ENCODE assay signal across 22 mouse cellular contexts in the genomic region with DNA sequence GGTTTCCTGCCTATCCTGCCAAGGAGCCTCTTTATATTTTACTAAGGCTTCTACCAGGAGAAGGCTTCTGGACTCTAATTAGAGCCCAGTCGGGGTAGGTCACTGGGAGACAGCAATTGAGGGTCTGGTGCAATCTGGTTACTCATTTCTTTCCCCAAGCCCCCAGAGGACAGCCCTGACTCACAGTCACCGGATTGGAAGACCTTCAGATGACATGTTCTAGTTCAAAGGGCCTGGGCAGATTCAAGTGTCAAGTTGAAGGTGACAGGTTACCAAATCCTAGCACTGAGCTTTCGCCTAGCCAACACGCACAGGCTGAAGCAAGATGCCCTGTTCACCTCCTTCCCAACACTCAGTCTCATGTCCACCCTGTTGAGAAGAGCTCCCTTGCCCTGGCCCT.
DNase-seq lines count a peak whose midpoint lies in the region; ATAC-seq and TF ChIP-seq lines count a peak whose summit lies in the region.
"Had no signal": no experiment of that assay in that cellular context is flagged by ENCODE, and none has a peak within 500 bp of the region (broad histone marks: within the 10 kb centered on the region; RNA-seq: fewer than 3 reads in every experiment).

No protein-coding gene starts in this region.

- H3K9ac ChIP-seq in lung, embryonic 15.5 days: no peak overlapping the region
- no peak overlapping the region for H3K9ac ChIP-seq in hindbrain, embryonic 16.5 days (ENCODE audit: low read depth, low read length)
- H3K9ac ChIP-seq: forebrain, embryonic 13.5 days; forebrain, postnatal 0 days; hindbrain, embryonic 14.5 days had no signal

- ATAC-seq in lung, embryonic 15.5 days (ENCODE audit: borderline replicate concordance, extremely low read depth, low FRiP score, low TSS enrichment): no peak
- ATAC-seq in hindbrain, embryonic 16.5 days: no peak
- ATAC-seq: CD4-positive, CD25-positive, alpha-beta regulatory T cell, adult 4 months; forebrain, embryonic 13.5 days; forebrain, postnatal 0 days; intestine, embryonic 16.5 days had no signal

- H3K4me1 ChIP-seq in lung, embryonic 15.5 days: peaks cover 40% of the 10 kb centered on the region
- H3K4me1 ChIP-seq in hindbrain, embryonic 16.5 days (ENCODE audit: control insufficient read depth, insufficient read depth, low read depth, low read length): peaks cover 11% of the 10 kb centered on the region

- H3K27me3 ChIP-seq in lung, embryonic 15.5 days: no peaks in the 10 kb centered on the region
- H3K27me3 ChIP-seq in hindbrain, embryonic 16.5 days (replicated peaks; ENCODE audit: control insufficient read depth, insufficient read depth, low read length): no peaks in the 10 kb centered on the region
- H3K27me3 ChIP-seq: heart, embryonic 15.5 days had no signal

- 79% methylated on average over 4 of the region's 4 CpGs for WGBS in lung, embryonic 15.5 days
- WGBS in hindbrain, embryonic 16.5 days: 88% methylated on average over 4 of the region's 4 CpGs

- H3K4me2 ChIP-seq in lung, embryonic 15.5 days: no peak overlapping the region
- H3K4me2 ChIP-seq in hindbrain, embryonic 16.5 days (ENCODE audit: low read length): no peak overlapping the region
- H3K4me2 ChIP-seq: forebrain, embryonic 13.5 days; heart, embryonic 11.5 days; hindbrain, embryonic 14.5 days had no signal

- intact Hi-C loops in gastrocnemius, adult 2 months (cut with DNase I): loop anchor here (5.0 kb wide), 1 partner anchor 48 kb away; no protein-coding TSS in a partner anchor

- H3K4me3 ChIP-seq in gastrocnemius, adult 2 months: no peak overlapping the region
- H3K4me3 ChIP-seq in lung, embryonic 15.5 days: no peak overlapping the region
- no peak overlapping the region for H3K4me3 ChIP-seq in hindbrain, embryonic 16.5 days (ENCODE audit: low read length)
- H3K4me3 ChIP-seq: embryonic facial prominence, embryonic 10.5 days; forebrain, embryonic 13.5 days; heart, embryonic 15.5 days; hindbrain, embryonic 10.5 days had no signal

- DNase-seq in gastrocnemius, adult 2 months: no peak
- no peak for DNase-seq in gastrocnemius, postnatal 4 days (ENCODE audit: low spot score in 2 of 2)
- DNase-seq in lung, postnatal 25 days (ENCODE audit: low spot score): no peak
- peak; percentile 63 for DNase-seq in 416B (ENCODE audit: low read depth)
- peak; percentile 69 for DNase-seq in adrenal gland, postnatal 14 days
- DNase-seq: B cell, adult 2 months; cerebellum, adult 2 months; cerebellum, postnatal 10 days; forebrain, postnatal 0 days; gastrocnemius, postnatal 25 days; kidney, adult 2 months had no signal

- no peaks in the 10 kb centered on the region for H3K36me3 ChIP-seq in lung, embryonic 15.5 days
- H3K36me3 ChIP-seq in hindbrain, embryonic 16.5 days (ENCODE audit: control insufficient read depth, insufficient read depth, low read length): no peaks in the 10 kb centered on the region
- H3K36me3 ChIP-seq: embryonic facial prominence, embryonic 10.5 days; G1E; heart, embryonic 15.5 days; hindbrain, embryonic 10.5 days had no signal

- H3K9me3 ChIP-seq in lung, embryonic 15.5 days: no peaks in the 10 kb centered on the region
- no peaks in the 10 kb centered on the region for H3K9me3 ChIP-seq in hindbrain, embryonic 16.5 days (ENCODE audit: control insufficient read depth, low read length)
- H3K9me3 ChIP-seq: embryonic facial prominence, embryonic 10.5 days; forebrain, embryonic 13.5 days; G1E; heart, embryonic 15.5 days; hindbrain, embryonic 10.5 days had no signal

- H3K27ac ChIP-seq in gastrocnemius, adult 2 months: peak overlapping the region; percentile 68
- H3K27ac ChIP-seq in lung, embryonic 15.5 days: 0 out of 2 replicates have a peak overlapping the region, but pooled peaks have one; percentile 13
- H3K27ac ChIP-seq in hindbrain, embryonic 16.5 days (ENCODE audit: low read depth, low read length): no peak overlapping the region
- H3K27ac ChIP-seq: embryonic facial prominence, embryonic 10.5 days; forebrain, embryonic 13.5 days; heart, embryonic 15.5 days; hindbrain, embryonic 10.5 days; hindbrain, embryonic 14.5 days had no signal

- TF ChIP-seq CTCF in gastrocnemius, adult 2 months (IDR thresholded peaks at IDR 0.05): no peak

Comparison
In these comparisons a context has a peak if more than half of its experiments do, and no peak if none do; other contexts are left out.
1. DNase-seq: peak in 416B (single experiment) and adrenal gland, postnatal 14 days (single experiment); none in gastrocnemius, adult 2 months (single experiment), gastrocnemius, postnatal 4 days (0 of 2) and lung, postnatal 25 days (single experiment).